Mouse (Mus musculus): ENCODE data around the gene Iqschfp.

The Iqschfp gene

DNA sequence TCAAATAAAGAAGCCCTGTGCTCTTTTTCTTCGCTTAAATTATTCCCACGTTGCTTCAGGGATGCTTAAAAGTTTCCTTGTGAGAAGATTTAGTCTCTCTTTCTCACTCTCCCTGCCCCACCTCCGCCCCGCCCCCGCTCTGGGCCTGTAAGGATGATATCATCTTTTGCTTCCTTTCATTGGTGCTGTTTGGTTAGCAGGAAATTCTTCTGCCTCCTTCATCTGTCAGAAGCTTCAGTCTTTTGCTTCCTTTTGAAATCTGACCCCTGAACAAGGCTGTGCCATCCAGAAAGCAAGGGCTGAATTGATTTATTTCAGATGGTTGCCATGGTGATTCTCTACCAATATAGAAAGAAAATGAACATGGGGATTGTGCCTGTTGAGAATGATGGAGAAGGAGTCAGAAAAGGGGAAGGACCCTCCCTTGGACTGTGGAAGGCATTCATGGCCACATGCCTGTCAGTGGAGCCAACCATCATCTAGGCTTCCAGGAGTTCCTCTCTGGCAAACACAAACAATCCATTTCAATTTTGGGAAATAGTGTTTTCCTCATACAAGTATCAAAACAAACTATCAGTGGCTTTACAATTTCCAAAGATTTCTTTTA lies 62.5 kb downstream of the Iqschfp start:
- DNase-seq (ENCODE audit: low read depth in 1 of 2, low spot score in 2 of 2): no peak

DNA sequence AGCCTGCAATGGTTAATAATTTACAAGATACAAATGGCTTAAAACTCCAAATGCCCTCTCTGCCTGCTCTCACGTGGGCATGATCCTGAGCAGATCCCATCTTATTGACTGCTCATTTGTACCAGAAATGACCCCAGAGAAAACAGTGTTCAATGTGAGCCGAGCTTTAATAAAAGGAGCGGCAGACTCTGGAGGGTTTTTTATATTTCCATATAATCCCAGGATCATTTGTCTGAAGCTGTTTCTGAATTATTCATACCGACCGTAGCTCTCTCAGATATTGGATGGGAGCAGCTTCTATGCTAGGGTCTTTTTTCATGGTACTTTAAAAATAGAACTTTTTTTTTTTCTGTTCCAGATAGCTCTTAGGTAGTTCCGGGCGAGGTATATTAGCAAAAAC lies 67.6 kb downstream of the Iqschfp start:
- no peak for DNase-seq (ENCODE audit: low read depth in 1 of 2, low spot score in 2 of 2)

DNA sequence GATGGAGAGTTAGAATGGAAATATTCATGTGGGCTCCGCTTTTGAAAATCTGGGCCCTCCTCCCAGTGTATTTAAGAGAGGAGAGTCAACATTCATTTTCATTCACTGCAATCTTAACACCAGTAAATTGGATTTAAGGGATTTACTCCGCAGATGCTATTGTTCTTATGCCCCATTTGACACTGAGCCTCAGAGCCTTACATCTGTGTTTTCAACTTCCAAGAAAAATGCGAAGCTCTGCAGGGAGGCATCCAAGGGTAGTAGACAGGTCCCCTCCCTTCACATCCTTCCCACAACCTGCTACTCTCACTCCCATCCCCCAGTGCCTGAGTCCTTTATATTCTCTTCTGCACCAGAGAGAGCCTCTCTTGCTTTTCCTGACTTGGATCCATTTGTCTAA lies 68.1 kb downstream of the Iqschfp start:
- DNase-seq (ENCODE audit: low read depth in 1 of 2, low spot score in 2 of 2): no peak

DNA sequence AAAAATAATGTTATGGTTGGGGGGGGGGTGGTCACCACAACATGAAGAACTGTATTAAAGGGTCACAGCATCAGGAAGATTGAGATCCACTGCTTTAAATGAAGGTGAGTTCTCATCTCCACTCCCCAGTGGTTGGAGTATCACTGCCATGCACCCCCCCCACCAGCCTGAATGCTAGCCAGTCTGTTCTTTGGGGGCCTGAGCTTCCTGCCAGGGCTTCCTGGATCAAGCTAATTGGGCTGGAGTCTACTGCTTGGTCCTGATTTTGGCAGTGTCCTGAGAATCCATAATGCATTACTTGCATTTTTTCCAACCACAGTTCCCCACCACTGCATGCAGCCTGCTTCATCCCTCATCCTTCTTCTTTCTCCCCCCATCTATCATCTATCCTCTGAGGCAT lies 68.7 kb downstream of the Iqschfp start:
- DNase-seq (ENCODE audit: low read depth in 1 of 2, low spot score in 2 of 2): no peak

DNA sequence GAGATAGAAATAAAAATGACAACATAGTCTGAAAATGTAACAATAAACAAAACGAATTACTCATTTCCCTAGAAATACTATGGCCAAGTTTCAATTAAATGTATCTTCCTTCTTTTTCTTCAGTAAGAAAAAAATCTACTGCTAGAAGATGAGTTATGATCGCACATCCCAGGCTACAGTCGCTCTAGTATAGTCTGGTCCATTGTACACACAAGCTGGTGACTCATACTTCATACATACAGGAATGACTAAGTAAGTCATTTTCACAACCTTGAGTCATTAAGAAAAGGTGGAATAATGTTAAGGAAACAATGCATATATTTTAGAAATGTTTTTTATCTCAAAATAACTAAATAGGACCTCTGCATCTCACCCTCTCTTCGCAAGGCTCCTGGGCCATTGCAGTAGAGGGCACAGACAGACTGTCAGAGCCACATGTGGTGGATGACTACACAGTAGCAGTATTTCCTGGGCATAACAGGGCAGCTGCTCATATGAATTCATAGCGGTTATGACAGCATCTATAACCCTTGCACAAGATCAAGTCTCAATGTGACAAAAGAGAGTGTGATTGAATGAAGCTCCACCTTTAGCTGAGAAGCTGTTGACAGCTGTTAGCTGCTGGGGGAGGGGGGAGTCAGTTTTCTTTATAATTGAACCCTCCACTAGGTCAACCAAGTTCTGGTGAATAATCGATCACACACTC lies 70.1 kb downstream of the Iqschfp start:
- DNase-seq (ENCODE audit: low read depth in 1 of 2, low spot score in 2 of 2): no peak

DNA sequence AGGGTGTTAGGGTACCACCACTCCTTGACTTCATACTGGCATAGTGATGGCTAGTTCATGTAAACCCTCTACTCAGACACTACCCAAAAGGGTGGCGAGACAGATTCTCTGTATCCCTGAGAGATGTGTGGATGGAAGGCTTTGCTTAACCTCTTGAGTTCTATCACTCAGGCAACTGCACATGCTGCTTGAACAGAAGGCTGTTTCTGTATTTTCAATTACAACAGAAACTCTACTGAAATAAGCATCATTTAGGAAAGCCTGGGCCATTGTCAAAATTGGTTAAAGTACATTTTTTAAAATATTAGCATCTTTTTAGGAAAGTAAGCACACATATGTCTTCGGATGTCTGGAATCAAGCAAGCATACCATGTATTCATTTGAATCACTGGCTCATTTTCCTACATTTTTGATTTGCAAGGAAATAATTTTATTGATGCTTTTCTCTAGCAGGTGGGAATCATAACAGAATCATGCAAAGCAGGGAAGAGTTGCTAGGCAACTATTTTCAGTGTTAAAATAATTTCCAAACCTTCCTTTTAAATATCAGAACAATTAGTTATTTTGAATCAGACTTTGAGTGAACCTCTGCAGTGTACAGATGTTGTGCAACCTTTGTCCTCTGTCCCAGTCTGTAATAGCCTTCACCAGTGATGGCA lies 82.4 kb downstream of the Iqschfp start:
- DNase-seq (ENCODE audit: low read depth in 1 of 2, low spot score in 2 of 2): no peak

DNA sequence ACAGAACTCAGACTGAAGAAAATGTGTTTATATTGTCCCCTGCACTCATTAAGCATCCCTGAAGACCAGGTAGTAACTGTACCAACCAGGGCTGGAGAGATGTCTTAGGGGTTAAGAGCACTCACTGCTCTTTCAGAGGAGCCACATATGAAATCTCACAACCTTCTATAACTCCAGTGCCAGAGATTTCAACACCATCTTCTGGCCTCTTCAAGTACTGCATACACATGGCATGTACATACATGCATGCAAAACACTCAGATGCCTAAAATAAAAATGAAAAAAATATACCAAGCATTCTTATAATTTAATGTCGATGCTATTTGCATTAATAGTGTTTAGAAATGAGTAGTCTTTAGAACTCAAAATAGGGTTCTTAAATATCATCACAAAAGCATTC lies 88.0 kb downstream of the Iqschfp start:
- DNase-seq (ENCODE audit: low read depth in 1 of 2, low spot score in 2 of 2): no peak

DNA sequence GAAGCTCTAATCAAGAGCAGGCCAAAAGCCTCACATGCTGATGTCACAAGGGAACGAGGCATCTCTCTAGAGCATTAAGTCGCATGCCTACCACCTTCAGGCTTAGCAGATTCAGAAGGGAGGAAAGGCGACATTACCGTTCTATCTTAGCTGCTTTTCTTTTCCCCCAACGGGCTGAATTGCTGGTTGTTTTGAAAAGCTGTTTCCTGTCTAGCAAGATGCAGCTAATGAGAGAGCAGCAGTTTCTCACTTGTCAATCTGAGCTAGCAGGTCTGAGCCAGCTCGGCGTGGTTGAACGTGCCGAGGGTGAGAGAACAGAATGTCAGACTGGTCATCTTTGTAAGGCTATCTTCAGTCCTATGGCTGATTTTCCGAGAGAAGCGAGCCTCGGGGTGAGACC lies 91.3 kb downstream of the Iqschfp start:
- no peak for DNase-seq (ENCODE audit: low read depth in 1 of 2, low spot score in 2 of 2)

DNA sequence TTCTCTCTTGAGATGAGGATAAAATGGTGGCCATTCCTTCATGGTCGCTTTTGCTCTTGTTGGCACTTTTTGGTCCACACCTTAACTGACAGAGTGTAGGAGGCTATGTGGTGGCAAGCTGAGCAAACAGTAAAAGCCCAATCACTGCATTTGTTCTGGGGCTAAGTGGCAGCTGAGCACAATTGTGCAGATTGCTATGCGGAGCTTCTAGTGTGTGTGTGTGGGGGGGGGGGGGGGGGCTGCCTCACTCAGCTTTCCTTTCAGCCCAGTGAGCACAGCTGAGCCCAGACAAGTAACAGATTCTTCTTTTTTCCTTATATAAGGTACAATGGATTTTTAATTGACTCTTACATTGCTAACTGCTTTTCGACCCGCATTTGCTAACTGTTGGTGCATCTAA lies 110.4 kb downstream of the Iqschfp start:
- DNase-seq (ENCODE audit: low read depth in 1 of 2, low spot score in 2 of 2): no peak

DNA sequence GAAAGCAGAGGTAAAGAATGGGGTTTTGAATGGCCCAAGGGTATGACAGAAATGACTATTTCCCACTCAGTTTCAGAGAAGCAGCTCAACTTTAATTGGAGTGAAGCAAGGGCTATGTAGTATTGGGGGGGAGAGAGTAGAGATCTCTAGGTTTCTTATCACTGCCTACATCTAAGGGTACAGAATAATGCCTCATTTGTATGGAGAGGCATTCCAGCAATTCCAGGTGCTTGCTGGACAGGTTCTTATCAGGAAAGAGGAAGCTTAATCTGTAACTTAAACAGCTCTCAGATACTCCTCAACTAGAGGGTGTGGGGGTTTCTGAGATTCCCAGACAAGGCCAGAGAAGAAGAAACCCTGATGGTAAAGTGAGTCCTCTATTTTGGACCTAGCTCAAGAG lies 120.3 kb downstream of the Iqschfp start:
- DNase-seq (ENCODE audit: low read depth in 1 of 2, low spot score in 2 of 2): no peak

DNA sequence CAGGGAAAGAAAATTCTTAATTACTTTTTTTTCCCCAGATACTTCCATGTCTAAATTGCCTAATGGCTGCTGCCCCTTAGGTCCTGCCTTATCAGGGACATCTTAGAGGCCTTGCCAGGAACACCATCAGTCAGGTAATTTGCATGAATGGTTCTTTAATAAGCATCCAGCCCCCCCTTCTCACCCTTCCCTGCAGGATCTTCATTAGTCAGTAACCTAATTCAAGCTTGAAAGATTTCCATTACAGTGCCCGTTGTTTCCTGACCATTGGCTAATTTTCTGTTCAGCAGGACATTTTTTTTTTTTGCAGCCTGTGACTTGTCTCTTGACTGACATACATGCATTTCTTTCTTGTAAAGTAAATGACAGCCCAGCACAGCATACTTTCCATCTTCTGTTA lies 123.8 kb downstream of the Iqschfp start:
- no peak for DNase-seq (ENCODE audit: low read depth in 1 of 2, low spot score in 2 of 2)

DNA sequence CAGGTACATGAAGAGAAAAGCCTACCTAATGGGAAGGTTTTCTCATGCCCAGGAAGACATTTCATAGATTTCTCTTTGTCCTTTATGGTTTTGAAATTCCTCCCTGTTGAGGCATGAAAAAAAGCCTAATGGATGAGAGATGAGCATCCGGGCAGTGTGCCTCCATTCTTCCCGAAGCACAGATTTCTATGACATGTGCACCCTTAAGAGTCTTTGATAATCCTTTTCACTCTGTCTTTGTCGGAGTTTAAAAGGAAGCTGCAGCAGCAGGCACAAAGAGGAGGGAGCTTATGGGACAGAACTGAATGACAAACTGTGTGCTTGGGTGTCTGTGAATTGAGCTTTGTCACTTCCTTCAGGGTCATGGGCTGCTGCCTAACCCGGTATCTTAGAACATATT lies 127.4 kb downstream of the Iqschfp start:
- DNase-seq (ENCODE audit: low read depth in 1 of 2, low spot score in 2 of 2): no peak

DNA sequence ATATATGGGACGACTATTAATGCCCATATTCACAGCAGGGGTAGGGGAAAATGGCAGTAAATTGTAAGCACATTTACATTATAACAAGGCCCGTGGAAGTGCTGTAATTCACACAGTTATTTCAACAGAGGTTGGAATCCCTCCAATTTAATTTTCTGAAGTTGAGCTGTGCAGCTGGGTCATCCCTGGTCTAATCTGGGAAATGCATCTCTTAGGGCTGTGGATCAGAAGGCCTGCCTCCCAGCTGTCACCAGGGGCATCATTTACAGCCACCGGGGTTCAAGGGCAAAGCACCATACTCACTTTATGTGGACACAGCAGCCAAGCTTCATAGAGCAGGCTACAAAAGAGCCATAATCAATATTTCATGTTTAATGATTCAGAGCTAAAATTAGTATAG lies 144.1 kb downstream of the Iqschfp start:
- DNase-seq (ENCODE audit: low read depth in 1 of 2, low spot score in 2 of 2): no peak

DNA sequence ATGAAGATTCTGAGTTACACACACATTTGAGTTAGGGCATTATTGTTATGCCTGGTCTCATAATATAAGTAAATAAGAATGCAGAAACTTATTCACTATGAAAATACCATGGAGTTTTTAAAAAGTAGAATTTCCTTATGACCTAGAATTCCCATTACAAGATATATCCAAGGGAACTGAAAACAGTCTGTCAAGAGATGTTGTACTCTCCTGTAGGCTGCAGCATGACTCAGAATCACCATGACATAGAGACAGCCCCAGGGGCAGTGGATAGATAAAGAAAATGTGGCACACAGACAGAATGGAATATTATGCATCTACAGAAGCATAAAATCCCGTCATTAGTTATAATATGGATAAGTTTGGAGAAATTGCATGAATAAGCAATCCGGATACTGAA lies 150.9 kb downstream of the Iqschfp start:
- no peak for DNase-seq (ENCODE audit: low read depth in 1 of 2, low spot score in 2 of 2)

DNA sequence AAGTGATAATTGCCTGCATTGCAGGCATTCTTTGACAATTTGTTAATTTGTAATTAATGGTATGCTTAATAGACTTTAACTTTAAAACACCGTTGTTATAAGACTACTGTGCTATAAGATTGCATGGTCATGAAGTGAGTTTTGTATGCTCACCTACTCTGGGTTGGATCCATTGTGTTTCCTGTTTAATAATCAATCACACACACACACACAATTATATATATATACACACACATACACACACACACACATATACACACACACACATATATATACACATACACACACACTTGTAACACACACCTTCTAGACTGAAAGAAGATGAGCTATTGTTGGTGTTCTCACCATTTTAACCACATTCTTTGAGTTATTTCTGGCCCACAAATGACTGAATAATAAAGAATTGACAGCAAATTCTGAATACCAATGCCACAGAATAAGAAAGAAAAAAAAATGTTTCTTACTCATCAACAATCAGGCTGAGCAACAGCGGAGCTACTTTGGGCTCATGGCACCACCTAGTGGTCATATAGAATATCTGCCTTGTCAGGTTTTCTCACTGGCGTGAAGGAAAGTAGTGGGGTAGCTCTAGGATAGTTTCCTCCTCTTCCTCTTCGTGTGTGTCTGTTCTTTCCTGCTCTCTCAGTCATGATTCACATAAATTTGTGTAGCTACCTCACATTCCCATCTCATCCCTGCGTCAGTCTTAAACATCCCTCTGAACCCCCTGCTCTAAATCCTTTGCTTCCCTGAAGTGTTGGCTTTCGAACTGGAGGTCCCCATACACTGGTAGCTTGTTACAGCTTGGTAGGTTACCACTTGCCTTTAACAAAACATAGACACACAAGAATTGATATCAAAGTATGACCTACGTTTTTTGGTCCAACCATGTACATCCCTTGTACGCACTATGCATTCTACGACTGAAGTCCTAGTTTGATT lies 153.7 kb downstream of the Iqschfp start:
- no peak for DNase-seq (ENCODE audit: low read depth in 1 of 2, low spot score in 2 of 2)

DNA sequence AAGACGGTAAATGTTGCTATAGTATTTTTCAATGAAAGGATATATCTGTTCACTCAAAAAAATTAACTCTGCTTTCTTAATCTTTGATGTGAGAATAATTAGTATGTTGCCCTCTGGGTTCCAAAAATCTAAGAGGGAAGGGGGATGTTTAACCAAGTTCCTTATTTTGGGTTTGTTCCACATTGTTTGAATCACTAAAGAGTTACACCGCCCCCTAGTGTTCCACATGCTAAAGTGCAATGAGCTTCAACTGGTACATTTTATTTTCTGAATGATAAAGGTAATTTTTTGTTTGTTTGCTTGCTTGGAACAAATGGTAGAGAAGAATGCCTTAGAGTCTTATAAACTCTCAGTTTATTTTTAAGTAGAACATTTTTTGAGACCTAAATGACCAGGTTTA lies 161.5 kb downstream of the Iqschfp start:
- DNase-seq (ENCODE audit: low read depth in 1 of 2, low spot score in 2 of 2): no peak

DNA sequence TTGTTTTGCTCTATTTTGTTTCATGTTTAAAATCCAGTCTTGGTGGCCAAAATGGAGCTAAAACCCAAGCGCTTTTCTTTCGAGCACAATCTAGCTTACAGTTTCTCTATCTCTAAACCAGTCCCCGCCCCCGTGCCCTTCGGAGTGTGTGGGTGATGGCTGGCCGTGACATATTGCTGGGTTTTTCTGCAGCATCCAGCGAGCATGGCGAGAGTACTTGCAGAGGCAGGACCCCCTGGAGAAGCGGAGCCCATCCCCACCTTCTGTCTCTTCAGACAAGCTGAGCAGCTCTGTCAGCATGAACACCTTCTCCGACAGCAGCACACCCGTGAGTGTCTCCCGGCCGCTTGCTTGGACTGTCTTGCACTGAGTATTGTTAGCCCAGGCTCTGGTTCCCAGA lies 163.0 kb downstream of the Iqschfp start:
- no peak for DNase-seq (ENCODE audit: low read depth in 1 of 2, low spot score in 2 of 2)

DNA sequence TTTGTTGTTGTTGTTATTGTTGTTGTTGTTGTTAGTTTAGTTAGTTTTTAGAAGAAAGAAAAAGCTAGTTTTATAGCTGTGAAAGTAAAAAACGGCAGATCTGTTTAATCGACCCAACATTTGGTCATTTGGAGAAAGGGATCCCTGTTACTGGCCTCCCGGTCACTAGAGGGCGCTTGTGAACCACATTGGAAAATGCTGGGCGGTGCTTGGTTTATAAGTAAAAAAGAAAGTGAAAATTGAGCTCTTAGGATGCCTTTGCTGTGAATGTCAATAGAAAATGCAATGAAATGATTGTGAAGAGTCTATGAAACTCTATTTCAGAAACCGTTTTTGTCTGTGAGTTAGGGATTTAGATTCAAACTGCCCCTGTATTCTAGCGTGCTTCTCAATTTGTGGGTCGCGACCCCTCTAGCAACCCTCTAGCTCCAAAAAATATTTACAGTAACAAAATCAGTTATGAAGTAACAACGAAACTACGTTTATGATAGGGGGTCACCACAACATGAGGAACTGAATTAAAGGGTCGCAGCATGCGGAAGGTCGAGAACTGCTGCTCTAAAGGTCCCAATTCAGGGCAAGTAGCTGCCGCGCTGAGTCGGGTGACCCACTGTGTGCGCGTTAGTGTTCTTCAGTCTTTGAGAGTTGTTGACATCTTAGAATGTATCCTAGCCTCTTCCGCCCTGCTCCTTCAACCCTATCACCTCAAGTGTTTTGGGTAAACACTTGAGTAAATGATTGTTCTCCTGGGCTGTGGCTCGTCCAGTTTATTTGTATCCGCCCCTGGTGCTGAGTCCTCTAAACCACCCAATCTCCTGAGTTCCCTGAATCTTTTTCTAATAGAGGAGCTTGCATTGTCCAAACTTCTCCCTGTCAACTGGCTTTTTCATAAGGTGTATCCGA lies 164.6 kb downstream of the Iqschfp start:
- DNase-seq (ENCODE audit: low read depth in 1 of 2, low spot score in 2 of 2): peak in 1 of 2 experiments; percentile 22

DNA sequence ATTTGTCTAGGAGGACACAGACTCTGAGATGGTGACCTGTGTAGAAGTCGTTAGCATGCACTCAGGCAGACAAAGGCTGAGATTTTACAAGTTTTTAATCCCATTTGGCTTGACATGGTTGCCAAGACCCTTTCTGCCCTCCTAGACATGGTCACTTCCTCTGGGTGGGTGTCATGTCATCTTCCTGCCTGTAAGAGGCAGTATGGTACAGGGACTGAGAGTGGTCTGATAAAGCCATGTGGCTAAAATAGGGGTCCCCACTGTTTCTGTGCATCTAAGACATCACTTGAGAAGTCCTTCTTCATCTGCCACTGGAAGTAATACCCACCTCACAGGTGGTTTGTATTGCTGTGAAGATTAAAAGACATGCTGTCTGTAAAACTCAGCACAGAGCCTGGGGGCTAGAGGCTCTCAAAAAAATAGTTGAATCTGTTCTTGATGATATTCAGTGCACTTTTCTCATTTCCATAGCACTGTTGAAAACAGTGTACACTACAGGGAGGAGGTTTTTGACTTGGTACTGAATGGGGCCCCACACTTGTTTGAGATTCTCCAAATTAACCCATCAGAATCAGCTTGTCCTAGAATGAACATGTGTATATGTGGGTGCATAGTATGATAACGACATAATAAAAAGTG lies 167.2 kb downstream of the Iqschfp start:
- DNase-seq (ENCODE audit: low read depth in 1 of 2, low spot score in 2 of 2): no peak

DNA sequence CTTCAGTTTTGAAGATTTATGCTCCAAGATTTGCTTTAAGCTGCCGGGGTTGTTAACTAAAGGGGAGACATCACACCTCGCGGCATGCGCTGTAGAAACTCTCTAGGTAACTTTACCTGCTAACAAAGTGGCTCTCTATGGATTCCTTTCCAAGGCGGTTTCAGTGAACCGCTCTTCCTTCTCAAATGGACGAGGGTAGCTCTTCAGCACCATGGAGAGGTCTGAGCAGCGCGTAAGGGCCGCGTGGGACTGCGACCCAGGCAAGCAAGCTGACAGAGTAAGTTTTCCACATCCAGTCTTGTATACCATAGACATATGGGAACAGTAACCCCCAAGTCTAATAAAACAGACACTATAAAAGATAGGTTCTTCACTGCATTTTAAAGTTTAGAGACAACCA lies 172.7 kb downstream of the Iqschfp start, which contains the start of gene Schip1:
Gene Schip1, plus strand, starts transcription at position 72 of the 400 bp plus-strand sequence.
- DNase-seq (ENCODE audit: low read depth in 1 of 2, low spot score in 2 of 2): no peak
